Mouse (Mus musculus): ENCODE results near the gene Ipp.

DNA sequence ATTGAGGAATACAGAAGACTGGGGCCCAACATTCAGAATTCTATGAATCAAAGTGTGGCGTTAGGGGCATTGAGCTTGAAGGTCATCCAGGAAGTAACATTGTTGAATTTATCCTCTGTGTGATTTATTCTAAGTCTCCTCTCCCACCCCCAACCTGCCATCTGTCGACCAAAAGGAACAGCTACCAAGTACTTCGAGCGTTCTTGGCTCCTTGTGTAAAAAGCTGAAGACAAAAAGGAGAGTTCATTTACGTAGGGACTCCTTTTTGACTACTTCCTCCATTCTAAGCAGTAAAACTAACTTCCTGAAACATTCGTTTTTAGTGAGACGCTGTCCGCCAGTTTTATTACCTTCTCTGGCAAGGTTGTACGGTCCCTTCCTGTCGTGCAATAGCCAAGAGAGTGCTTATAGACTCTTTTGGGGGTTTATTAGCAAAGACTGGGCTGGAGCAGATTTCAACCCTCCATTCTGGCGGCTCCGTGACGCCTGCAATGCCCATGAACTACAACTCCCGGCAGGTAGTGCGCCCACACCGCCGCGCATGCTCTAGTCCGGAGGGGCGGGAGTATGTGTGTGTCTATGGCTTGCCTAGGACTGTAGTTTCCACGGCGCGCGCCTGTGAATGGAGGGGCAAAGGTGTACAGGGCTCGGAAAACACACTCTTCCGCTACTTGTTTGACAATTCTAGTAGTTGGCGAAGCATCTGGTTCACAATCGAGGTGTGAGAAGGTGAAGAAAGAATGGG, 49.4 kb downstream of the Ipp start:
- TF ChIP-seq CTCF (IDR thresholded peaks at IDR 0.05; ENCODE audit: low read depth) (no peak), EP300 (IDR thresholded peaks at IDR 0.05; ENCODE audit: low read depth) (no peak)
